ENCODE assay signal across 23 mouse cellular contexts in the genomic region with DNA sequence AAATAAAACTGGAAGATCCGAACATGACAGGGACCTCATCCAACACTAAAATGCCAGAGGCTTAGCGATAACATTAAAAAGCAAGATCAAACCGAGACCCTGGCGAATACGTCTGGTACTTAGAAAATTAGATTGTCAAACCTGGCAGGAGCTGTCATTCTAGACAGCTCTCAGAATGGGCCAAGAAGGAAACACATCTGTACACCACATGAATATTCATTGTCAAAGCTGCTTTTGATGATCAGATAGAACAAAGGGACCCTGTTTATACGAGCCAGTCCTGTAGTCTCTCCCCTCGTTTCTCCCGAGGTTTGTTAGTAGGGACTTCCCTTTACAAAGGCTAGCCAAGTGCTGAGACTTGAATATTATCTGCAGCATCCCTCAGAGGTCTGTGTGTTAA.
DNase-seq lines count a peak whose midpoint lies in the region; ATAC-seq lines count a peak whose summit lies in the region.
"Had no signal": no experiment of that assay in that cellular context is flagged by ENCODE, and none has a peak within 500 bp of the region (broad histone marks: within the 10 kb centered on the region; RNA-seq: fewer than 3 reads in every experiment).

No protein-coding gene starts in this region.

- peak; percentile 44; the same call in 1 of the 2 replicates for ATAC-seq in forebrain, embryonic 12.5 days (ENCODE audit: low FRiP score)
- ATAC-seq in midbrain, embryonic 12.5 days (ENCODE audit: low FRiP score, low read depth), result 0 out of 2 replicates have a peak, but pooled peaks have one; percentile 16
- ATAC-seq in hindbrain, embryonic 13.5 days (ENCODE audit: low FRiP score), result peak; percentile 75
- peak; percentile 45; the same call in 1 of the 2 replicates for ATAC-seq in midbrain, embryonic 16.5 days
- ATAC-seq: inflammation-experienced regulatory T-cells, adult 6 months had no signal

- H3K4me1 ChIP-seq in forebrain, embryonic 12.5 days, result 0 out of 2 replicates have a peak, but pooled peaks cover 5% of the 10 kb centered on the region
- no peaks in the 10 kb centered on the region for H3K4me1 ChIP-seq in forebrain, embryonic 10.5 days
- H3K4me1 ChIP-seq in midbrain, embryonic 12.5 days, result 0 out of 2 replicates have a peak, but pooled peaks cover 5% of the 10 kb centered on the region
- H3K4me1 ChIP-seq in midbrain, embryonic 10.5 days, result no peaks in the 10 kb centered on the region
- no peaks in the 10 kb centered on the region for H3K4me1 ChIP-seq in hindbrain, embryonic 13.5 days (replicated peaks)
- H3K4me1 ChIP-seq in midbrain, embryonic 16.5 days (ENCODE audit: control insufficient read depth, insufficient read depth, low read length), result no peaks in the 10 kb centered on the region
- H3K4me1 ChIP-seq: heart, embryonic 12.5 days; liver, embryonic 15.5 days; lung, embryonic 15.5 days had no signal

- no peaks in the 10 kb centered on the region for H3K36me3 ChIP-seq in forebrain, embryonic 12.5 days (replicated peaks)
- no peaks in the 10 kb centered on the region for H3K36me3 ChIP-seq in forebrain, embryonic 10.5 days (replicated peaks)
- H3K36me3 ChIP-seq in midbrain, embryonic 12.5 days, result no peaks in the 10 kb centered on the region
- H3K36me3 ChIP-seq in midbrain, embryonic 10.5 days, result 0 out of 2 replicates have a peak, but pooled peaks cover 2% of the 10 kb centered on the region
- H3K36me3 ChIP-seq in hindbrain, embryonic 13.5 days, result no peaks in the 10 kb centered on the region; the same call in 1 of the 2 replicates
- no peaks in the 10 kb centered on the region for H3K36me3 ChIP-seq in midbrain, embryonic 16.5 days (ENCODE audit: control insufficient read depth, insufficient read depth, low read length)
- H3K36me3 ChIP-seq: G1E; heart, embryonic 12.5 days; liver, embryonic 15.5 days; lung, embryonic 15.5 days had no signal

- WGBS in forebrain, embryonic 12.5 days, result 43% methylated on average over 8 of the region's 8 CpGs
- 81% methylated on average over 8 of the region's 8 CpGs for whole genome bisulfite sequencing in forebrain, embryonic 10.5 days
- 54% methylated on average over 8 of the region's 8 CpGs for WGBS in midbrain, embryonic 12.5 days
- WGBS in midbrain, embryonic 10.5 days, result 78% methylated on average over 8 of the region's 8 CpGs
- 44% methylated on average over 8 of the region's 8 CpGs for WGBS in hindbrain, embryonic 13.5 days
- WGBS in midbrain, embryonic 16.5 days, result 37% methylated on average over 8 of the region's 8 CpGs

- H3K27me3 ChIP-seq in forebrain, embryonic 12.5 days, result no peaks in the 10 kb centered on the region
- no peaks in the 10 kb centered on the region for H3K27me3 ChIP-seq in forebrain, embryonic 10.5 days (ENCODE audit: poor library complexity, severe bottlenecking)
- no peaks in the 10 kb centered on the region for H3K27me3 ChIP-seq in midbrain, embryonic 12.5 days
- no peaks in the 10 kb centered on the region for H3K27me3 ChIP-seq in midbrain, embryonic 10.5 days (ENCODE audit: low read depth, poor library complexity, severe bottlenecking)
- H3K27me3 ChIP-seq in hindbrain, embryonic 13.5 days, result no peaks in the 10 kb centered on the region
- H3K27me3 ChIP-seq in midbrain, embryonic 16.5 days (ENCODE audit: control insufficient read depth, insufficient read depth, low read depth, low read length), result no peaks in the 10 kb centered on the region
- H3K27me3 ChIP-seq: heart, embryonic 12.5 days; liver, embryonic 15.5 days; lung, embryonic 15.5 days had no signal

- no peak overlapping the region for H3K4me3 ChIP-seq in forebrain, embryonic 12.5 days (replicated peaks)
- H3K4me3 ChIP-seq in forebrain, embryonic 10.5 days, result no peak overlapping the region
- H3K4me3 ChIP-seq in midbrain, embryonic 12.5 days, result no peak overlapping the region
- no peak overlapping the region for H3K4me3 ChIP-seq in midbrain, embryonic 10.5 days
- no peak overlapping the region for H3K4me3 ChIP-seq in hindbrain, embryonic 13.5 days
- no peak overlapping the region for H3K4me3 ChIP-seq in midbrain, embryonic 16.5 days (ENCODE audit: low read depth, low read length)
- H3K4me3 ChIP-seq: heart, adult 2 months; heart, embryonic 12.5 days; liver, embryonic 15.5 days; lung, embryonic 15.5 days had no signal

- DNase-seq in forebrain, embryonic 10.5 days (ENCODE audit: extremely low spot score, low spot score), result no peak
- DNase-seq in midbrain, embryonic 10.5 days (ENCODE audit: low spot score), result no peak
- DNase-seq in ovary, adult 18-20 months (ENCODE audit: low spot score), result no peak
- no peak for DNase-seq in cerebellum, postnatal 36 days
- DNase-seq: adrenal gland, postnatal 10 days; cerebellum, adult 11 months; cerebellum, adult 9-10 months; heart, adult 2 months; heart, postnatal 4 days; kidney, adult 11 months; kidney, postnatal 14 days; layer of hippocampus, adult 9-11 months; spleen, adult 18-20 months; thymus, postnatal 25 days had no signal

- no peak overlapping the region for H3K9ac ChIP-seq in forebrain, embryonic 12.5 days
- H3K9ac ChIP-seq in midbrain, embryonic 12.5 days (replicated peaks), result no peak overlapping the region
- no peak overlapping the region for H3K9ac ChIP-seq in hindbrain, embryonic 13.5 days
- no peak overlapping the region for H3K9ac ChIP-seq in midbrain, embryonic 16.5 days (ENCODE audit: low read depth, low read length)
- H3K9ac ChIP-seq: heart, embryonic 12.5 days; liver, embryonic 15.5 days; lung, embryonic 15.5 days had no signal

- H3K27ac ChIP-seq in forebrain, embryonic 12.5 days, result no peak overlapping the region
- no peak overlapping the region for H3K27ac ChIP-seq in forebrain, embryonic 10.5 days
- no peak overlapping the region for H3K27ac ChIP-seq in midbrain, embryonic 12.5 days (replicated peaks)
- H3K27ac ChIP-seq in midbrain, embryonic 10.5 days (replicated peaks), result no peak overlapping the region
- H3K27ac ChIP-seq in hindbrain, embryonic 13.5 days, result no peak overlapping the region
- H3K27ac ChIP-seq in midbrain, embryonic 16.5 days (ENCODE audit: low read length), result no peak overlapping the region
- H3K27ac ChIP-seq: heart, adult 2 months; liver, embryonic 15.5 days; lung, embryonic 15.5 days had no signal

- peaks cover 10% of the 10 kb centered on the region; the same call in 1 of the 2 replicates for H3K9me3 ChIP-seq in forebrain, embryonic 12.5 days
- peaks cover 13% of the 10 kb centered on the region for H3K9me3 ChIP-seq in forebrain, embryonic 10.5 days
- H3K9me3 ChIP-seq in midbrain, embryonic 12.5 days, result peaks cover 11% of the 10 kb centered on the region
- H3K9me3 ChIP-seq in midbrain, embryonic 10.5 days (replicated peaks), result peaks cover 12% of the 10 kb centered on the region
- H3K9me3 ChIP-seq in hindbrain, embryonic 13.5 days, result peaks cover 11% of the 10 kb centered on the region
- H3K9me3 ChIP-seq in midbrain, embryonic 16.5 days (replicated peaks; ENCODE audit: control insufficient read depth, low read length, poor library complexity, severe bottlenecking), result peaks cover 12% of the 10 kb centered on the region; the same call in 1 of the 2 replicates
- H3K9me3 ChIP-seq: G1E; lung, embryonic 15.5 days had no signal

- H3K4me2 ChIP-seq in forebrain, embryonic 12.5 days, result no peak overlapping the region
- no peak overlapping the region for H3K4me2 ChIP-seq in midbrain, embryonic 12.5 days (replicated peaks)
- H3K4me2 ChIP-seq in hindbrain, embryonic 13.5 days, result no peak overlapping the region
- no peak overlapping the region for H3K4me2 ChIP-seq in midbrain, embryonic 16.5 days (ENCODE audit: low read length)
- H3K4me2 ChIP-seq: heart, embryonic 12.5 days; liver, embryonic 15.5 days; lung, embryonic 15.5 days had no signal

Comparison
In these comparisons a context has a peak if more than half of its experiments do, and no peak if none do; other contexts are left out.
1. ATAC-seq: peak in every context shown above with its lines; median percentile 75 in hindbrain, embryonic 13.5 days; 45 in midbrain, embryonic 16.5 days; 44 in forebrain, embryonic 12.5 days; 16 in midbrain, embryonic 12.5 days.